9 mouse cellular contexts compared by ENCODE assay signal in genomic region chr17:46297028-46297363, GRCm38 (mm10). TPM values are rescaled to one million over a fixed set of nuclear protein-coding genes. Genes with fewer than 3 reads are reported as not detected.
DNase-seq lines count a peak whose midpoint lies in the region; ATAC-seq lines count a peak whose summit lies in the region.
"Had no signal": no experiment of that assay in that cellular context is flagged by ENCODE, and none has a peak within 500 bp of the region (broad histone marks: within the 10 kb centered on the region; RNA-seq: fewer than 3 reads in every experiment).

No protein-coding gene starts in this region.

- WGBS in heart, embryonic 13.5 days, result 12% methylated on average over 6 of the region's 6 CpGs
- WGBS in hindbrain, embryonic 15.5 days, result 7% methylated on average over 6 of the region's 6 CpGs
- 11% methylated on average over 6 of the region's 6 CpGs for WGBS in midbrain, embryonic 13.5 days

- H3K9ac ChIP-seq in heart, embryonic 13.5 days, result peak overlapping the region; percentile 80
- H3K9ac ChIP-seq in hindbrain, embryonic 15.5 days, result peak overlapping the region; percentile 90
- H3K9ac ChIP-seq in midbrain, embryonic 13.5 days (replicated peaks), result peak overlapping the region; percentile 80; the same call in 1 of the 2 replicates

- DNase-seq in heart, adult 8-10 months (ENCODE audit: low spot score), result no peak
- DNase-seq in embryo, embryonic 10.5 days (ENCODE audit: low spot score), result no peak
- no peak for DNase-seq in MN1 (ENCODE audit: low spot score)
- no peak for DNase-seq in gastrocnemius, postnatal 36 days
- DNase-seq: cerebellum, adult 9-10 months had no signal

- H3K9me3 ChIP-seq in heart, embryonic 13.5 days, result no peaks in the 10 kb centered on the region
- H3K9me3 ChIP-seq in hindbrain, embryonic 15.5 days, result no peaks in the 10 kb centered on the region
- no peaks in the 10 kb centered on the region for H3K9me3 ChIP-seq in midbrain, embryonic 13.5 days

- no peaks in the 10 kb centered on the region for H3K36me3 ChIP-seq in heart, embryonic 13.5 days
- H3K36me3 ChIP-seq in hindbrain, embryonic 15.5 days, result no peaks in the 10 kb centered on the region
- H3K36me3 ChIP-seq in midbrain, embryonic 13.5 days, result peaks cover 2% of the 10 kb centered on the region; the same call in 1 of the 2 replicates

- peak overlapping the region; percentile 67 for H3K4me3 ChIP-seq in heart, embryonic 13.5 days
- H3K4me3 ChIP-seq in hindbrain, embryonic 15.5 days, result peak overlapping the region; percentile 88
- H3K4me3 ChIP-seq in midbrain, embryonic 13.5 days (replicated peaks), result peak overlapping the region; percentile 75

- H3K27me3 ChIP-seq in heart, embryonic 13.5 days (replicated peaks), result peaks cover 87% of the 10 kb centered on the region
- H3K27me3 ChIP-seq in hindbrain, embryonic 15.5 days, result peaks cover 26% of the 10 kb centered on the region
- peaks cover 69% of the 10 kb centered on the region for H3K27me3 ChIP-seq in midbrain, embryonic 13.5 days

- no peak for ATAC-seq in heart, embryonic 13.5 days (ENCODE audit: extremely low read depth, insufficient number of reproducible peaks, low FRiP score, low TSS enrichment)
- peak; percentile 18 for ATAC-seq in activated CD4-positive, CD25-positive, alpha-beta regulatory T cell, adult 4 months
- no peak for ATAC-seq in hindbrain, embryonic 15.5 days (ENCODE audit: low FRiP score, low read depth)
- peak; percentile 5; the same call in 1 of the 2 replicates for ATAC-seq in midbrain, embryonic 13.5 days

- intact Hi-C loops in gastrocnemius, postnatal 36 days (cut with DNase I), result no loop called here

- H3K4me2 ChIP-seq in heart, embryonic 13.5 days, result peak overlapping the region; percentile 100
- peak overlapping the region; percentile 89 for H3K4me2 ChIP-seq in hindbrain, embryonic 15.5 days
- peak overlapping the region; percentile 99 for H3K4me2 ChIP-seq in midbrain, embryonic 13.5 days (replicated peaks)

- H3K4me1 ChIP-seq in heart, embryonic 13.5 days, result peaks cover 19% of the 10 kb centered on the region
- H3K4me1 ChIP-seq in hindbrain, embryonic 15.5 days (replicated peaks), result peaks cover 25% of the 10 kb centered on the region
- peaks cover 19% of the 10 kb centered on the region for H3K4me1 ChIP-seq in midbrain, embryonic 13.5 days (replicated peaks)

- no peak overlapping the region for H3K27ac ChIP-seq in heart, embryonic 13.5 days (replicated peaks)
- peak overlapping the region; percentile 90 for H3K27ac ChIP-seq in hindbrain, embryonic 15.5 days (replicated peaks)
- H3K27ac ChIP-seq in midbrain, embryonic 13.5 days, result peak overlapping the region; percentile 68

RNA-seq across cellular contexts. Expression of gene Dlk2, which starts 0.2 kb away (rescaled TPM):
- polyA plus RNA-seq in heart, embryonic 13.5 days (2015; fragmentation: Nextera tagmentation; extraction: Ambion mirVana), result 0.35 and 0.47 TPM in 2 replicates
- total RNA-seq in heart, adult 8-10 months (2022), result under 1 TPM in 2 of 4 experiments, not detected in 2; 0.14 to 0.53 TPM
- not detected for polyA plus RNA-seq in activated CD4-positive, CD25-positive, alpha-beta regulatory T cell, adult 4 months (2017; shearing (Covaris generic))
- 22.3 and 25.5 TPM in 2 replicates for polyA plus RNA-seq in hindbrain, embryonic 15.5 days (2015; fragmentation: Nextera tagmentation; extraction: Ambion mirVana)
- 7.3 and 7.5 TPM in 2 replicates for polyA plus RNA-seq in midbrain, embryonic 13.5 days (2015; fragmentation: Nextera tagmentation; extraction: Ambion mirVana)
- total RNA-seq in gastrocnemius, postnatal 36 days (2021), result under 1 TPM in 1 of 2 experiments, not detected in 1; 0.49 TPM

RNA-seq across cellular contexts. Expression of gene Tjap1, which starts 14.2 kb away (rescaled TPM):
- polyA plus RNA-seq in heart, embryonic 13.5 days (2015; fragmentation: Nextera tagmentation; extraction: Ambion mirVana), result 35.7 and 37.1 TPM in 2 replicates
- 10 to 100 TPM; 26.0 to 39.5 (median 35.6) TPM for total RNA-seq in heart, adult 8-10 months (2022)
- polyA plus RNA-seq in activated CD4-positive, CD25-positive, alpha-beta regulatory T cell, adult 4 months (2017; shearing (Covaris generic)), result 10 to 100 TPM; 22.5 to 24.1 TPM
- polyA plus RNA-seq in hindbrain, embryonic 15.5 days (2015; fragmentation: Nextera tagmentation; extraction: Ambion mirVana), result 30.3 and 34.0 TPM in 2 replicates
- 31.3 and 37.2 TPM in 2 replicates for polyA plus RNA-seq in midbrain, embryonic 13.5 days (2015; fragmentation: Nextera tagmentation; extraction: Ambion mirVana)
- total RNA-seq in gastrocnemius, postnatal 36 days (2021), result 10 to 100 TPM; 35.4 to 43.6 TPM

RNA-seq across cellular contexts. Expression of gene Abcc10, which starts 31.2 kb away (rescaled TPM):
- 4.3 and 4.9 TPM in 2 replicates for polyA plus RNA-seq in heart, embryonic 13.5 days (2015; fragmentation: Nextera tagmentation; extraction: Ambion mirVana)
- 1 to 10 TPM; 3.2 to 5.2 (median 4.1) TPM for total RNA-seq in heart, adult 8-10 months (2022)
- polyA plus RNA-seq in activated CD4-positive, CD25-positive, alpha-beta regulatory T cell, adult 4 months (2017; shearing (Covaris generic)), result 1 to 10 TPM; 2.4 to 4.3 TPM
- polyA plus RNA-seq in hindbrain, embryonic 15.5 days (2015; fragmentation: Nextera tagmentation; extraction: Ambion mirVana), result 9.1 and 9.6 TPM in 2 replicates
- polyA plus RNA-seq in midbrain, embryonic 13.5 days (2015; fragmentation: Nextera tagmentation; extraction: Ambion mirVana), result 9.1 and 9.8 TPM in 2 replicates
- 1 to 10 TPM; 2.2 to 2.5 TPM for total RNA-seq in gastrocnemius, postnatal 36 days (2021)

RNA-seq across cellular contexts. Expression of gene Lrrc73, which starts 43.7 kb away (rescaled TPM):
- polyA plus RNA-seq in heart, embryonic 13.5 days (2015; fragmentation: Nextera tagmentation; extraction: Ambion mirVana), result 0.59 and 0.88 TPM in 2 replicates
- under 1 TPM in 2 of 4 experiments, not detected in 2; 0.12 to 0.14 TPM for total RNA-seq in heart, adult 8-10 months (2022)
- polyA plus RNA-seq in activated CD4-positive, CD25-positive, alpha-beta regulatory T cell, adult 4 months (2017; shearing (Covaris generic)), result under 1 TPM in 1 of 2 experiments, not detected in 1; 0.42 TPM
- 14.9 and 18.5 TPM in 2 replicates for polyA plus RNA-seq in hindbrain, embryonic 15.5 days (2015; fragmentation: Nextera tagmentation; extraction: Ambion mirVana)
- polyA plus RNA-seq in midbrain, embryonic 13.5 days (2015; fragmentation: Nextera tagmentation; extraction: Ambion mirVana), result 7.5 and 8.2 TPM in 2 replicates
- total RNA-seq in gastrocnemius, postnatal 36 days (2021), result under 1 TPM; 0.23 to 0.39 TPM

RNA-seq across cellular contexts. Expression of gene Yipf3, which starts 49.1 kb away (rescaled TPM):
- polyA plus RNA-seq in heart, embryonic 13.5 days (2015; fragmentation: Nextera tagmentation; extraction: Ambion mirVana), result 80.3 and 83.1 TPM in 2 replicates
- 10 to 100 TPM; 82.2 to 91.1 (median 85.5) TPM for total RNA-seq in heart, adult 8-10 months (2022)
- 10 to 100 TPM; 56.0 to 56.2 TPM for polyA plus RNA-seq in activated CD4-positive, CD25-positive, alpha-beta regulatory T cell, adult 4 months (2017; shearing (Covaris generic))
- polyA plus RNA-seq in hindbrain, embryonic 15.5 days (2015; fragmentation: Nextera tagmentation; extraction: Ambion mirVana), result 88.9 and 99.6 TPM in 2 replicates
- 87.3 and 91.6 TPM in 2 replicates for polyA plus RNA-seq in midbrain, embryonic 13.5 days (2015; fragmentation: Nextera tagmentation; extraction: Ambion mirVana)
- 10 to 100 TPM; 48.7 to 58.4 TPM for total RNA-seq in gastrocnemius, postnatal 36 days (2021)

Comparison
In these comparisons a context has a peak if more than half of its experiments do, and no peak if none do; other contexts are left out.
1. ATAC-seq: peak in activated CD4-positive, CD25-positive, alpha-beta regulatory T cell, adult 4 months (single experiment) and midbrain, embryonic 13.5 days (single experiment); none in heart, embryonic 13.5 days (single experiment) and hindbrain, embryonic 15.5 days (single experiment).
2. Peak in every context shown above with its lines, with median percentiles within 50 percentile points of each other: H3K4me2 ChIP-seq, H3K4me3 ChIP-seq and H3K9ac ChIP-seq.